Mouse (Mus musculus) ovary, adult 10 weeks (tissue): ENCODE measurements around the gene Chadl. TPM values are rescaled to one million over a fixed set of nuclear protein-coding genes. Genes with fewer than 3 reads are reported as not detected.

Source experiments
- polyA plus RNA-seq: library from polyadenylated mRNA; stranded (reverse); fragments of 350-450 nt; fragmentation: Illumina TruSeq; extraction: RNeasy Lipid Tissue Mini Kit (QIAGEN cat#74804); gene quantifications from one replicate; pipeline ENCODE4 v1.2.3, GENCODE M21; 2014

Gene Chadl
- polyA plus RNA-seq, result not detected

DNA sequence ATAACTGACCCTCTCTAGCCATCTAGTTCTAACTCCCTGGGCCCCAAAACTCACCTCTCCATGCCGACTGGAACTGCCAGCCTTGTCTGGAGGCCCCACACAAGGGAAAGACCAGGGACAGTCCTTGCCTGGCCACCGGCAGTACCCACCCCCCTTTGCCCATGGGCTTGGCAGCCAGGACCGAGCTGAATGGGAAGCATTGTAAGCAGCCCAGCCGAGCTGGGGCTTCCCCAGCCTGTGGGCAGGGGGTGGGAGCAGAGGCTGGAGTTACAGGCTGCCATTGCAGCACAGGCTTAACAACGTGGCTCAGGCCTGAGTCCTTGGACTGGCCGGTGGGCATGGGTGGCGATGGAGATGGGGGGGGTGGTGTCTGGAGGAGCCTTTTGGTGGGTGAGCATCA is at the start of gene Chadl:
TSS of gene Chadl (minus strand) at position 113 of the 400 bp plus-strand sequence.

DNA sequence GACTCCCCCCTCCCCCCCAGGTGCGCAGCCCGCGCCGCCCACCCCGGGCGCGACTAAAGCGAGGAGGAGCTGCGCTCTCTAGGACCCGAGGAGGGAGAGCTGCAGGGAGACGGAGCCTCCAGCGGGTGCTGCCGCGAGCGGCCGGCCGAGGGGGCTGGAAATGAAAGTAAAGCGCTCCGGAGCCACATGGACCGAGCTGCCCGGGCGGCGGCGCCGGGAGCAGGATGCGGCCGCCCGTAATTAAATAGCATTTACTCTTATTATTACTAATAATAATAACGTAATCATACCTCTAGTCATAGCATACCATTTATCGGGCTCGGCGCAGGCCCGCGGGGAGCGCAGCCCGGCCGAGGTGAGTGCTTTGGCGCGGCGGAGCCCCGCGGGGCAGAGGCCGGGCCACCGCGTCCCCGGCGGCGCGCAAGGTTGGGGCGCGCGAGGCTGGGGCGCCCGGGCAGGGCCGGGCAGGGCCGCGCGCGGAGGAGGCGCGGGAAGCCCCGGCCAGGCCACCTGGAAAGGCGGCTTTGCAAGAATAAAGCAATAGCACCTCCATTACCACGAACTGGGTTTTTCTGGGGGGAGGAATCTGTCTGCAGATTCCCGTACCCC is 48.0 kb upstream of the Chadl start, which contains the start of the genes Zc3h7b and Rangap1:
TSS of gene Zc3h7b (plus strand) at position 66 of the 609 bp plus-strand sequence.
TSS of gene Rangap1 (minus strand) at position 539 of the 609 bp plus-strand sequence.

DNA sequence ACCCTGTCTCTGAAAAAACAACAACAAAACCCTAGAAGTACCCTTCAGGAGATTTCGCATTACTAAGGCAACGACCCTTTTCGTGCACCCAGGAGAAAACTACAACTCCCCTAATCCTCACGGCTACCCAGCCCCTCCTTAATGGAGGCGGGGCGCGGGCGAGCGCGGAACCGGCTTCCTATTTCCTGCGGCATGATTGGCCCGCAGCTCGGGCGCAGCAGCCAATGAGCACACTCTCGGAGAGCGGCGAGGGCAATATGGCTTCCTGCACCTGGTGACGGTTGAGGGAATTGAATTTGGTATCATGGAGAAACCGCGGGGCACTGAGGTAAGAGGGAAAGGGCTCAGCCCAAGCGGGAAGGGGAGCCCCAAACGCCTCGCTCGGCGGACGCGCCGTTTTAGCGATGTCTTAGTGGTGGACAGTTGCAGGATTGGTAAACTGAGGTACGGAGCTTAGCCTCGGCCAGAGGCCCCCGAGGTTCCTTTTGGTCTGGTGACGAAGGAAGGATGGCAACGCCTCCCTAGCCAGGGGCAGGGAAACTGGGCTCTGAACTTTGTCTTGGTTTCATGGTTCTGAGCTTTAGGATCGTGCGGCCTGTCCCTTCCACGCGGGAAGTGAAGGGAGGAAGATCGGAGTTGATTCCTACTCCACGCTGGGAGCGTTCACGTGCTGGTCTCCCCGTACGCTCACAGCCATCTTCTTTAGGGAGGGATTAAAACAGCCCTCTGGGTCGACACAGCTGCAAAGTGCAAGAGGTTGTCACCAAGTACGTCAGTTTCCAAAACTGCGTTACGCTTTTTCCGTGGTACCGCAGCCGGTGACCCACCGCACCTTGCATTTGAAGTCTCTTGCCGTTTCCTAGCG is 33.2 kb downstream of the Chadl start, which contains the start of gene L3mbtl2:
TSS of gene L3mbtl2 (plus strand) at position 193 of the 865 bp plus-strand sequence.

Other genes starting within 250 kb of the Chadl start
- 111 TPM for gene Rbx1, start 231.0 kb downstream of the Chadl start, polyA plus RNA-seq
- 115 TPM for gene Ep300, start 111.9 kb downstream of the Chadl start, polyA plus RNA-seq
- gene L3mbtl2, start 33.4 kb downstream of the Chadl start, polyA plus RNA-seq, result 0.94 TPM
- 17.6 TPM for gene Zc3h7b, start 47.8 kb upstream of the Chadl start, polyA plus RNA-seq
- gene Rangap1, start 48.2 kb upstream of the Chadl start, polyA plus RNA-seq, result 6.7 TPM
- gene Tef, start 105.1 kb upstream of the Chadl start, polyA plus RNA-seq, result 35.2 TPM
- 6.9 TPM for gene Tob2, start 161.5 kb upstream of the Chadl start, polyA plus RNA-seq
- 20.4 TPM for gene Phf5a, start 174.6 kb upstream of the Chadl start, polyA plus RNA-seq
- 33.5 TPM for gene Aco2, start 175.0 kb upstream of the Chadl start, polyA plus RNA-seq
- 1.8 TPM for gene Polr3h, start 229.0 kb upstream of the Chadl start, polyA plus RNA-seq
- 1.2 TPM for gene Csdc2, start 239.5 kb upstream of the Chadl start, polyA plus RNA-seq